Mouse (Mus musculus): ENCODE data around the gene Tmc6. TPM values are rescaled to one million over a fixed set of nuclear protein-coding genes. Genes with fewer than 3 reads are reported as not detected.

Tmc6 gene
- 22.6 and 27.2 TPM in 2 replicates for polyA plus RNA-seq (2014; fragmentation: Nextera tagmentation; extraction: Ambion mirVana)

DNA sequence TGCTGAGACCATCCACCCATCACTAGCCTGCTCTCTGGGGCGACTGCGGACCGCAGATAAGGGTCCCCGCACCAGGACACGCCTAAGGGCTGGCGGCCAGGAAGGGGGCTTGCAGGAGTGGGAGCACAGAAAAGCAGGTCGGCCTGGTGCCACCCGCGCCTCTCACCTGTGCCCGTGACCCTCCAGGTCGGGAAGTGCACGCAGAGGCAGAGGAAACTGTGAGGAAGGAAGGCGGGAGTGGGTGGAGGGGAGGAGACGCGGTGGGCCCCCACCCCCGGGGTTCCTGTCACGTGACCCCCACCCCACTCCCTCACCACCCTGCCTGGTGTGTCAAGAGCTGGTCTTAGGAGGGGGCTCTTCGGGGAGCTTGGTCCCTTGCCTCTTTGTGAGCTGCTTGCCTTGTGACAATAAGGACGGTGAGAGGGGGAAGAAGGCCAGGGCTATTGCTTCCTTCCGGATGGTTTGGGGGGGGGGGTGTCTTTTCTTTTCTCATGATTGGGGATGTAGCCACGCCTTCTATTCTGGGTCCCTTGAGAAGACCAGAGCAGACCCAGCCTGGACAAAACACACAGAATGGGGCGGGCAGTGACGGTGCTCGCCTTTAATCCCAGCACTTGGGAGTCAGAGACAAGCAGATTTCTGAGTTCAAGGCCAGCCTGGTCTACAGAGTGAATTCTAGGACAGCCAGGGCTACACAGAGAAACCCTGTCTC lies at the start of gene Tmc6, which contains the start of gene Tmc8:
Tmc6 (minus strand) TSS at position 206 of the 712 bp plus-strand sequence.
Tmc8 (plus strand) TSS at position 84 of the 712 bp plus-strand sequence.
- peaks cover 39% of the 10 kb centered on the region for H3K4me1 ChIP-seq (ENCODE audit: control insufficient read depth, insufficient read depth, low read length)
- H3K36me3 ChIP-seq (ENCODE audit: control insufficient read depth, insufficient read depth, low read length), result peaks cover 3% of the 10 kb centered on the region; the same call in 1 of the 2 replicates
- H3K27ac ChIP-seq (ENCODE audit: low read depth, low read length), result peak within 1 kb of the TSS; percentile 86
- no peak for ATAC-seq (ENCODE audit: low FRiP score, low TSS enrichment)
- peak within 1 kb of the TSS; percentile 59 for H3K4me3 ChIP-seq (ENCODE audit: low read length)
- H3K9me3 ChIP-seq (ENCODE audit: control insufficient read depth, low read length), result no peaks in the 10 kb centered on the region
- 42% methylated on average over 24 of the region's 24 CpGs for WGBS
- peak within 1 kb of the TSS; percentile 28; the same call in 1 of the 2 replicates for H3K9ac ChIP-seq (ENCODE audit: low read depth, low read length)
- H3K27me3 ChIP-seq (ENCODE audit: control insufficient read depth, insufficient read depth, low read length), result no peaks in the 10 kb centered on the region
- peak within 1 kb of the TSS; percentile 98 for H3K4me2 ChIP-seq (replicated peaks; ENCODE audit: low read depth, low read length)

- H3K27ac ChIP-seq (ENCODE audit: low read depth, low read length), result peak overlapping the region; percentile 14; the same call in 1 of the 2 replicates
- WGBS, result 74% methylated on average over 9 of the region's 9 CpGs
These were observed 48.4 kb upstream of the Tmc6 start for GRCm38 (mm10) chr11:117830401-117830800.

DNA sequence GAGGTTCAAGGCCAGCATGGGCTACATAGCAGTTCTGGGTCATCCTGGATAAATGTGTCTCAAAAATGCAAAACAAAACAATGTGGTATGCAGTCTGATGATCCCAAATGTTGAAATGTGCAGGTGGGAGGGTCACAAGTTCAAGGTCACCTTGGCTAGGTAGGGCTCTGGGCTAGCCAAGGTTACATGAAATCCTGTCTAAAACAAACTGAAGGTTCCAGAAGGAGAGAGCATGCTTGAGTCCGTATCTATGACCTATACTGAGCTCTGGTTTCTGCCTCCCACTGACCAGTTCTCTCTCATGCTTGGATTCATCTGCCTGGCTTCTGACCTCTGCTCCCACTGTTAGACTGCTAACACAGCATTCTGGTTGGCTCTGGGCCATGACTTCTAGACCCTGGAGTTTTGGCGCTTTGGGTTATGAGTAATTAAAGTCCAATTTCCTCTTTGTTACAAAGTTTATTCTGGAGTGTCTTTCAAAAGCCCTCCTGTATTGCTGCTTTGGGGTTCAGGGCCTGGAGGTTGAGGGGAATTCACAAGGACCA lies 47.7 kb upstream of the Tmc6 start:
- H3K4me3 ChIP-seq (ENCODE audit: low read length), result no peak overlapping the region
- H3K27me3 ChIP-seq (ENCODE audit: control insufficient read depth, insufficient read depth, low read length), result no peaks in the 10 kb centered on the region
- no peak for ATAC-seq (ENCODE audit: low FRiP score, low TSS enrichment)
- H3K27ac ChIP-seq (ENCODE audit: low read depth, low read length), result peak overlapping the region; percentile 59
- no peaks in the 10 kb centered on the region for H3K36me3 ChIP-seq (ENCODE audit: control insufficient read depth, insufficient read depth, low read length)
- H3K9ac ChIP-seq (ENCODE audit: low read depth, low read length), result no peak overlapping the region
- H3K9me3 ChIP-seq (ENCODE audit: control insufficient read depth, low read length), result no peaks in the 10 kb centered on the region
- WGBS, result 25% methylated on average over 2 of the region's 2 CpGs
- H3K4me1 ChIP-seq (ENCODE audit: control insufficient read depth, insufficient read depth, low read length), result peaks cover 46% of the 10 kb centered on the region
- H3K4me2 ChIP-seq (replicated peaks; ENCODE audit: low read depth, low read length), result no peak overlapping the region

More at GRCm38 (mm10) chr11:117830401-117830800, 48.4 kb upstream of the Tmc6 start:
- Histone ChIP-seq H3K4me3 (ENCODE audit: low read length) (no peak overlapping the region), H3K27me3 (ENCODE audit: control insufficient read depth, insufficient read depth, low read length) (no peaks in the 10 kb centered on the region), H3K36me3 (ENCODE audit: control insufficient read depth, insufficient read depth, low read length) (no peaks in the 10 kb centered on the region), H3K4me1 (ENCODE audit: control insufficient read depth, insufficient read depth, low read length) (peaks cover 40% of the 10 kb centered on the region), H3K9ac (ENCODE audit: low read depth, low read length) (no peak overlapping the region), H3K9me3 (ENCODE audit: control insufficient read depth, low read length) (no peaks in the 10 kb centered on the region), H3K4me2 (replicated peaks; ENCODE audit: low read depth, low read length) (no peak overlapping the region)
- no peak for ATAC-seq (ENCODE audit: low FRiP score, low TSS enrichment)

DNA sequence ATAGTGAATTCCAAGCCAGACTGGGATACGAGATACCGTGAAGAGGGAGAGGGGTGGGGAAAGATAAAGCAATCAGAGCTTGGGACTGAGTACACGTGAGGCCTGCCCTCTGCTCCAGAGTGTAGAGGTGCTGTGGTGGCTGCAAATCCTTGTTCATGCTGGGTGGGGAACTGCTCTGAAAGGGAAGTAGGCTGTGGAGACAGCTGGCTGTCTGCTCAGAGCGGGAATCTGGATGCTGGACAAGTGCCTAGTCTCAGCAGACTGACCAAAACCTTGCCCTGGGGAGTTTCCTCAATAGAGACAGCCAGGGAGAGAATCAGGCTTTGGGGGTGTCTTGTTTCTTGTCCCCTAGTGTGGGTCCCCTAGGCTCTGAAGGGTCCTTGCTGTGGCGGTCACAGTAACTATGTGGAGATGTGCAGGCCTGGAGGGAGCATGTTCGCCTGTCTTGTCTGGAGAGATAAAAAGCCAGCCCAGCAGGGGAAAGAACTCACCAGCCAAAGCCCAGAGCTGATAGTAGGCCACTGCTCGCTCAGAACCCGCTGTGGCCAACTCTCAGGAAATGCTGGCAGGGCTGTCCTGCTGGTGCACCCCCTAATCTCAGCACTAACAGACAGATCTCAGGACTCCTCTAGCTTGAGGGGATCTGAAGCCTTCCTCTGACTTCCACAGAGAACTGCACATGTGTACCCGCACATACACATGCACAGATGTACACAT lies 47.0 kb upstream of the Tmc6 start:
- Histone ChIP-seq H3K27me3 (ENCODE audit: control insufficient read depth, insufficient read depth, low read length) (no peaks in the 10 kb centered on the region), H3K9me3 (ENCODE audit: control insufficient read depth, low read length) (no peaks in the 10 kb centered on the region), H3K4me2 (replicated peaks; ENCODE audit: low read depth, low read length) (no peak overlapping the region), H3K4me1 (ENCODE audit: control insufficient read depth, insufficient read depth, low read length) (peaks cover 51% of the 10 kb centered on the region), H3K27ac (ENCODE audit: low read depth, low read length) (peak overlapping the region; percentile 59), H3K4me3 (ENCODE audit: low read length) (no peak overlapping the region), H3K36me3 (ENCODE audit: control insufficient read depth, insufficient read depth, low read length) (no peaks in the 10 kb centered on the region; the same call in 1 of the 2 replicates), H3K9ac (ENCODE audit: low read depth, low read length) (peak overlapping the region; percentile 12; the same call in 1 of the 2 replicates)
- no peak for ATAC-seq (ENCODE audit: low FRiP score, low TSS enrichment)
- 54% methylated on average over 9 of the region's 9 CpGs for WGBS

DNA sequence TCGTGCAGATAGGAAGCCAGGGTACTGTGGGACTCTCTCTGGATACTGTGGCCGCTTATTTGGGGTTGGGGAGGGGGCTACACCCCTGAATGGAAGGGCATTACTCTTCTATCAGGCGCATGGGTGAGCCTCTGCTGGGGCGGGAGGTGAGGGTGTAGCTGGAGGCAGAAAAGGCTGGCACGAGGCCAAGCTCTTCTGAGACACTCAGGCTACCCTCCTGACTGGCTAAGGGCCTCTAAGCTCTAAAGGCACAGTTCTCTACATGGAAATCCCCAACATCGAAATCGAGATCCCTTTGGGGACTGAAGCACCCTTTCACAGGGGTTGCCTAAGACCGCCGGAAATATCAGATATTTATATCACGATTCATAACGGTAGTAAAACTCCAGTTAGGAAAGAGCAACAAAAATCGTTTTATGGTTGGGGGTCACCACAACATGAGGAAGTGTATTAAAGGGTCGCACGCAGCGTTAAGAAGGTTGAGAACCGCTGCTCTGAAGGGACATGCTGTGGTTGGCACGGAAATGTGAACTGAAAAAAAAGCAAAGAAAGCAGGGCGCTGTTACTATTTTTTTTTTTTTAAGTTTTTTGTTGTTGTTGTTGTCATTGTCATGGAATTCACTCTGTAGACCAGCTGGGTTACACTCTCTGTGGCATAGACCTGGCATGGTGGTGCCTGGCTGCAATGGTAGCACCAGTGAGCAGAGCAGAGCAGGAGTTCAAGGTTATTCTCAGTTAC lies 46.3 kb upstream of the Tmc6 start:
- no peak for ATAC-seq (ENCODE audit: low FRiP score, low TSS enrichment)
- Histone ChIP-seq H3K9ac (ENCODE audit: low read depth, low read length) (peak overlapping the region; percentile 12; the same call in 1 of the 2 replicates), H3K4me3 (ENCODE audit: low read length) (no peak overlapping the region), H3K9me3 (ENCODE audit: control insufficient read depth, low read length) (no peaks in the 10 kb centered on the region), H3K4me2 (replicated peaks; ENCODE audit: low read depth, low read length) (no peak overlapping the region), H3K27me3 (ENCODE audit: control insufficient read depth, insufficient read depth, low read length) (no peaks in the 10 kb centered on the region), H3K4me1 (ENCODE audit: control insufficient read depth, insufficient read depth, low read length) (peaks cover 57% of the 10 kb centered on the region), H3K27ac (ENCODE audit: low read depth, low read length) (peak overlapping the region; percentile 59; the same call in 1 of the 2 replicates), H3K36me3 (ENCODE audit: control insufficient read depth, insufficient read depth, low read length) (peaks cover 6% of the 10 kb centered on the region)
- 77% methylated on average over 18 of the region's 18 CpGs for WGBS

DNA sequence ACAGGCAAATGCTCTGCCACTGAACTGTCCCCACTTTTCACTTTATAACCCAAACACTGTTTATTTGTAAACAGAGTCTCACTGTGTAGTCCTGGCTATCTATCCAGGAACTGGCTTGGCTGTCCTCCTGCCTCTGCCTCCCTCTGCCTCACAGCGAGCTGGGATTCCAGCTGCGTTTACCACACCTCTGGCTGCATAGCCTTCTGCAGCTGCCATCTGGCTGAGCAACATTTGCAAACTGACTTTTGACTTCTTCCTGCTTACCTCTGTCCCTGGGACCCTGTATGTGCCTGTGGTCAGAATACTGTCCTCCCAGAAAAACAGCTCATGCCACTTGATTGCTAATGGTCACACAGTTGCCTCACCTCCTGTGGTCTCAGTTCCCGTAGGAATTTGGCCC lies 45.4 kb upstream of the Tmc6 start:
- H3K4me1 ChIP-seq (ENCODE audit: control insufficient read depth, insufficient read depth, low read length), result peaks cover 58% of the 10 kb centered on the region
- no peaks in the 10 kb centered on the region for H3K27me3 ChIP-seq (ENCODE audit: control insufficient read depth, insufficient read depth, low read length)
- 0 out of 2 replicates have a peak overlapping the region, but pooled peaks have one; percentile 7 for H3K27ac ChIP-seq (ENCODE audit: low read depth, low read length)
- H3K4me3 ChIP-seq (ENCODE audit: low read length), result no peak overlapping the region
- 60% methylated on average over 3 of the region's 3 CpGs for WGBS
- no peak overlapping the region for H3K9ac ChIP-seq (ENCODE audit: low read depth, low read length)
- H3K4me2 ChIP-seq (replicated peaks; ENCODE audit: low read depth, low read length), result no peak overlapping the region
- H3K36me3 ChIP-seq (ENCODE audit: control insufficient read depth, insufficient read depth, low read length), result peaks cover 13% of the 10 kb centered on the region
- no peak for ATAC-seq (ENCODE audit: low FRiP score, low TSS enrichment)
- H3K9me3 ChIP-seq (ENCODE audit: control insufficient read depth, low read length), result no peaks in the 10 kb centered on the region

- Histone ChIP-seq H3K27ac (ENCODE audit: low read depth, low read length) (no peak overlapping the region), H3K27me3 (ENCODE audit: control insufficient read depth, insufficient read depth, low read length) (no peaks in the 10 kb centered on the region), H3K9ac (ENCODE audit: low read depth, low read length) (no peak overlapping the region; the same call in 1 of the 2 replicates), H3K9me3 (ENCODE audit: control insufficient read depth, low read length) (no peaks in the 10 kb centered on the region), H3K36me3 (ENCODE audit: control insufficient read depth, insufficient read depth, low read length) (peaks cover 17% of the 10 kb centered on the region), H3K4me1 (ENCODE audit: control insufficient read depth, insufficient read depth, low read length) (peaks cover 56% of the 10 kb centered on the region), H3K4me2 (replicated peaks; ENCODE audit: low read depth, low read length) (no peak overlapping the region), H3K4me3 (ENCODE audit: low read length) (no peak overlapping the region)
- ATAC-seq (ENCODE audit: low FRiP score, low TSS enrichment), result no peak
- 58% methylated on average over 8 of the region's 8 CpGs for WGBS
These were observed 44.9 kb upstream of the Tmc6 start for GRCm38 (mm10) chr11:117826916-117827315.

- H3K4me3 ChIP-seq (ENCODE audit: low read length), result peak overlapping the region; percentile 74
- peak overlapping the region; percentile 80 for H3K9ac ChIP-seq (ENCODE audit: low read depth, low read length)
- peaks cover 58% of the 10 kb centered on the region for H3K4me1 ChIP-seq (ENCODE audit: control insufficient read depth, insufficient read depth, low read length)
- H3K9me3 ChIP-seq (ENCODE audit: control insufficient read depth, low read length), result no peaks in the 10 kb centered on the region
- H3K27ac ChIP-seq (ENCODE audit: low read depth, low read length), result peak overlapping the region; percentile 96
- peak; percentile 22; the same call in 1 of the 2 replicates for ATAC-seq (ENCODE audit: low FRiP score, low TSS enrichment)
- peak overlapping the region; percentile 87 for H3K4me2 ChIP-seq (replicated peaks; ENCODE audit: low read depth, low read length)
- H3K27me3 ChIP-seq (ENCODE audit: control insufficient read depth, insufficient read depth, low read length), result no peaks in the 10 kb centered on the region
- peaks cover 25% of the 10 kb centered on the region for H3K36me3 ChIP-seq (ENCODE audit: control insufficient read depth, insufficient read depth, low read length)
- WGBS, result 8% methylated on average over 5 of the region's 5 CpGs
These were observed 44.2 kb upstream of the Tmc6 start for GRCm38 (mm10) chr11:117826164-117826563.
